Mouse (Mus musculus): ENCODE data around the gene Cyth1. TPM values are rescaled to one million over a fixed set of nuclear protein-coding genes. Genes with fewer than 3 reads are reported as not detected.

Cyth1 gene
- total and polyA plus RNA-seq, 3 experiments = 13.2 to 13.6 TPM; not detected in 1

GRCm38 (mm10) chr11:118227650-118228049, 20.7 kb downstream of the Cyth1 start (continued):
- TF ChIP-seq NRF1 (IDR thresholded peaks at IDR 0.05; ENCODE audit: insufficient read depth, low read depth, low read length, poor library complexity, severe bottlenecking) (no peak), MAFK (IDR thresholded peaks at IDR 0.05; ENCODE audit: borderline replicate concordance, low read depth, low read length) (no peak), TCF12 (IDR thresholded peaks at IDR 0.05; ENCODE audit: low read depth, low read length) (0 out of 2 replicates have a peak, but pooled peaks have one; percentile 8)

DNA sequence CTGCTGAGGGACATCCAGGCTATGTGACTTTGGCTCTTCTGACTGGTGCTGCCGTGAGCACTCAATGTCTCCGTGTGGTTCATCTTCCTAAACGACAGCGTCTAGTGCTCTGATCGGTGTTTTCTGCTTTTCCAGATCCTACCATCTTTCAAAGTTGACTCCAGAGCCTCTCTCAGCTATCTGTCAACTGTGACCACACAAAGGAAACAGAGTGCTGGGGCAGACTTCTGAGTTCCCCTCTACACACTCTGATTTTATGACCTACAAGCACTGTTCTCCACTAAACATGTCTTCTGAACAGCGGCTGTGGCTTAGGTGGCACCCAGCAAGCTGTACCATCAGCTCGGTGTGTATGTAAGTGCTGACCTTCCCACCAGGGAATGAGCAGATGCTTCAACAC, 21.5 kb downstream of the Cyth1 start:
- peaks cover 17 to 24% of the 10 kb centered on the region in 2 experiments for H3K4me1 ChIP-seq (ENCODE audit: control insufficient read depth in 1 of 2, insufficient read depth in 2 of 2, low read length in 2 of 2)
- no peak for DNase-seq (ENCODE audit: low read depth, low spot score)
- peaks cover 5% of the 10 kb centered on the region; the same call in 1 of the 2 replicates for H3K79me2 ChIP-seq (ENCODE audit: control insufficient read depth, insufficient read depth, low read length, poor library complexity)
- H3K27me3 ChIP-seq (ENCODE audit: control insufficient read depth in 1 of 2, insufficient read depth in 2 of 2, low read length in 2 of 2) = no peaks in the 10 kb centered on the region
- H3K36me3 ChIP-seq (ENCODE audit: control insufficient read depth in 1 of 2, insufficient read depth in 2 of 2, low read length in 2 of 2) = peaks cover 0 to 14% of the 10 kb centered on the region in 2 experiments; a peak in 2 of 4 replicates
- H3K9me3 ChIP-seq (replicated peaks; ENCODE audit: insufficient read depth, low read length) = no peaks in the 10 kb centered on the region
- H3K9ac ChIP-seq (ENCODE audit: control insufficient read depth, low read depth, low read length, poor library complexity, severe bottlenecking) = no peak overlapping the region
- no peak overlapping the region for H3K27ac ChIP-seq (ENCODE audit: control insufficient read depth, low read depth, low read length)
- H3K4me3 ChIP-seq (ENCODE audit: control insufficient read depth in 1 of 2, insufficient read depth in 1 of 2, low read depth in 2 of 2, low read length in 2 of 2) = no peak overlapping the region
- TF ChIP-seq USF1 (IDR thresholded peaks at IDR 0.05; ENCODE audit: low read depth, low read length) (no peak), HCFC1 (IDR thresholded peaks at IDR 0.05; ENCODE audit: low read depth, low read length) (no peak), BHLHE40 (IDR thresholded peaks at IDR 0.05; ENCODE audit: borderline replicate concordance, low read depth, low read length) (no peak), NRF1 (IDR thresholded peaks at IDR 0.05; ENCODE audit: insufficient read depth, low read depth, low read length, poor library complexity, severe bottlenecking) (no peak), CHD1 (IDR thresholded peaks at IDR 0.05; ENCODE audit: low read depth, low read length) (no peak)

GRCm38 (mm10) chr11:118225862-118226261, 22.5 kb downstream of the Cyth1 start:
- no peaks in the 10 kb centered on the region for H3K9me3 ChIP-seq (replicated peaks; ENCODE audit: insufficient read depth, low read length)
- H3K4me1 ChIP-seq (ENCODE audit: control insufficient read depth in 1 of 2, insufficient read depth in 2 of 2, low read length in 2 of 2) = peaks cover 12 to 24% of the 10 kb centered on the region in 2 experiments
- H3K27ac ChIP-seq (ENCODE audit: control insufficient read depth, low read depth, low read length) = no peak overlapping the region
- peaks cover 0 to 14% of the 10 kb centered on the region in 2 experiments; a peak in 2 of 4 replicates for H3K36me3 ChIP-seq (ENCODE audit: control insufficient read depth in 1 of 2, insufficient read depth in 2 of 2, low read length in 2 of 2)
- DNase-seq (ENCODE audit: low read depth, low spot score) = no peak
- TF ChIP-seq POLR2AphosphoS5 (IDR thresholded peaks at IDR 0.05; ENCODE audit: borderline replicate concordance, low read depth, low read length) (no peak), MAZ (IDR thresholded peaks at IDR 0.05; ENCODE audit: low read depth, low read length) (no peak), SIN3A (IDR thresholded peaks at IDR 0.05; ENCODE audit: low read length) (no peak), NRF1 (IDR thresholded peaks at IDR 0.05; ENCODE audit: insufficient read depth, low read depth, low read length, poor library complexity, severe bottlenecking) (no peak), ZC3H11A (IDR thresholded peaks at IDR 0.05; ENCODE audit: low read depth, low read length) (no peak), USF2 (IDR thresholded peaks at IDR 0.05; ENCODE audit: borderline replicate concordance in 1 of 2, insufficient read depth in 1 of 2, low read depth in 1 of 2, low read length in 2 of 2) (no peak), E2F4 (IDR thresholded peaks at IDR 0.05; ENCODE audit: borderline replicate concordance, low read depth, low read length) (no peak), ETS1 (IDR thresholded peaks at IDR 0.05; ENCODE audit: low read depth, low read length) (no peak), MXI1 (IDR thresholded peaks at IDR 0.05; ENCODE audit: low read depth, low read length) (no peak), GABPA (IDR thresholded peaks at IDR 0.05; ENCODE audit: low read depth, low read length) (no peak), GATA1 (IDR thresholded peaks at IDR 0.05; ENCODE audit: low read depth, low read length) (no peak), KAT2A (conservative IDR thresholded peaks at IDR 0.05; ENCODE audit: low read depth, low read length) (no peak), TBP (IDR thresholded peaks at IDR 0.05; ENCODE audit: low read depth, low read length) (no peak), POLR2A (IDR thresholded peaks at IDR 0.05; ENCODE audit: control insufficient read depth in 1 of 2, insufficient read depth in 1 of 2, low read depth in 1 of 2, low read length in 2 of 2, poor library complexity in 1 of 2) (no peak)
- no peaks in the 10 kb centered on the region for H3K27me3 ChIP-seq (ENCODE audit: control insufficient read depth in 1 of 2, insufficient read depth in 2 of 2, low read length in 2 of 2)
- H3K9ac ChIP-seq (ENCODE audit: control insufficient read depth, low read depth, low read length, poor library complexity, severe bottlenecking) = no peak overlapping the region
- no peak overlapping the region for H3K4me3 ChIP-seq (ENCODE audit: control insufficient read depth in 1 of 2, insufficient read depth in 1 of 2, low read depth in 2 of 2, low read length in 2 of 2)
- peaks cover 4% of the 10 kb centered on the region; the same call in 1 of the 2 replicates for H3K79me2 ChIP-seq (ENCODE audit: control insufficient read depth, insufficient read depth, low read length, poor library complexity)

Data from MEL (cell line).